Mouse (Mus musculus): ENCODE measurements around the gene Olfr633. TPM values are rescaled to one million over a fixed set of nuclear protein-coding genes. Genes with fewer than 3 reads are reported as not detected.

Olfr633 gene
- polyA plus RNA-seq (2015; fragmentation: Illumina TruSeq; extraction: RNeasy Lipid Tissue Mini Kit (QIAGEN cat#74804); ENCODE audit: insufficient read depth, low read depth, low replicate concordance), result not detected

DNA sequence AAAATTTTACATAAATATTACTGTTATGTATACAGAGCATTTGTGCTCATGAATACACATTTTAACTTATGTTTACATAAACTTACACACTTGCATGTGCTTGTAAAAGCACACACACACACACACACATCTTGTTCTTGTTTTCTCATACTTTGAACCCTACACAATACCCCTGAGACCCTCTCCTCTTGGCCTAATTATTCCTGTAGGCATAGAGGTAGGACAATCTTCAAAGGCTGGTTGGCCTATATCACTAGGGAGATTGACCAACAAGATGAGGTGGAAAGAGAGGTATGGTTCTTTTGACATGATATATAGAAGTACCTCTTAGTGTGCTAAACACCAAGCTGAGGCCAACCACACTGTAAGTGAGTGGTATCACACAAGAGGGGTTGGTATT is at the start of gene Olfr633:
Olfr633 (plus strand) TSS at position 301 of the 400 bp plus-strand sequence.

DNA sequence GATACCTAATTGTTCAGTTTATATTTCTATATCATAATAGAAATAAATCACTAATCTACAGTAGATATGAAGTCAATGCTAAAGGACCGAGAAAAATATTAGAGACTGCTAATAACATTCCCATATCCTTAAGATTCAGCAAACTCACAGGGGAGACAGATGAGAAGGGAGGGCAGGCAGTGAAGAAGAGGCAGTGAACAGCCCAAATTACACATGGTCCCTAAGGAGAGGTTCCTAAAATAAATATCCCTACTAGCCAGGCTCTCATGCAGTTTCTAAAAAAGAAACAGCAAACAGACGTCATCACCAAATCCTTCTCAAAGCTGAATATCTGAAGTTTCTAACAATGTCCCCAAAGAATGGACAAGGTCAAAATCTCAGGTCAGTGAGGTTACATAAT is 41.0 kb upstream of the Olfr633 start, which contains the start of gene Olfr65:
Olfr65 (plus strand) TSS at position 301 of the 400 bp plus-strand sequence.

DNA sequence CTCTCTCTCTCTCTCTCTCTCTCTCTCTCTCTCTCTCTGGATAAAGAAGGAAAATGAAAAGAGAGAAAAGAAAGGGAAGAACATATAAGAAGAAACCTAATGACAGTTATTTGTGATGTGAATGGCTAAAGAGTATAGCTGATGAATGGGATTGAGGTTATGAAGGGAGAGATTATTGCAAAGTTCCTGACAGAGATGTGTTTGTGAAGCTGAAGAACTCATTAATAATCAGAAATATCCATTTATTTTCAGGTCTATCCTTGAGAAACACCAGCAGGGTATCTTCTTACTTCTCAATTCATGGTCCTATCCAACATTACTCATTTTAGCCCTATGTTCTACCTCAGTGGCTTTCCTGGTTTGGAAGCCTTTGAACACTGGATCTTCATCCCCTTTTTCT is 15.7 kb upstream of the Olfr633 start, which contains the start of gene Olfr631:
Olfr631 (plus strand) TSS at position 301 of the 400 bp plus-strand sequence.

DNA sequence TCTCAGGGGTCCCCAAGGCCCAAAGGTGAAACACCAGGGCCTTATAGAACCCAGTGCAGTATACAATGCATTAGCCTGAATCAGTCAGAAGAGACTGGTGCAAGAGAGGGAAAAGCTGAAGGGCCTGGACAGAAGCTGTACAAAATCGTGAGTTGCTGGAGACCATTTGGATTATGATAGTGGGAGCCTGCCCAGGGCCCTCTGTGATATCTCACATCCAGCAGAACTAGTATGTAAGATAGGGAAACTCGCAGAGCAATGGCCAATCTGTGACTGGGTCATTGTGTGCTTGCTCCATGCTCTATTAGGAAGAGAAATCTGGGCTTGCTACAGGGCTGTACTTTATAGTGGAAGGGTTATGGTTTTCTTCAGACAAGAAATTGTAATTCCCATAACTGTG is 10.0 kb upstream of the Olfr633 start, which contains the start of gene Olfr632:
Olfr632 (plus strand) TSS at position 84 of the 400 bp plus-strand sequence.

DNA sequence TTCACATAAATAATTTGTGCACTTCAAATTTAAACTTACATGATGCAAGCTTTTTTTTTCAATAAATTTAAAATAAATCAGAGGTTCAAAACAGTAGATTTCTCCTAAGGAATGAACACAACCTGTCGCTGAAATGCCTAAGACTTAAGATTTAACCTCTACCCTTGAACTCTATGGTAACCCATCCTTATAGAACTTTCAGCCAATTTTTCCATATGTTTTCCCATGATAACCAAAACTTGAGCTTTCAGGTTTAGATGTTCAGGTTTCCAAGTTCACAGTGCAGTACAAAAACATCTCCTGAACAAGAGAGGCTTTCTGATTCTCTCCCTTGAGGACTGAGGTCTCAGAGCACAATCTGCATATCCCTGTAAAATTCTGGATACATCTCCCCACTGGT is 26.6 kb downstream of the Olfr633 start, which contains the start of gene Olfr635:
Olfr635 (plus strand) TSS at position 301 of the 400 bp plus-strand sequence.

DNA sequence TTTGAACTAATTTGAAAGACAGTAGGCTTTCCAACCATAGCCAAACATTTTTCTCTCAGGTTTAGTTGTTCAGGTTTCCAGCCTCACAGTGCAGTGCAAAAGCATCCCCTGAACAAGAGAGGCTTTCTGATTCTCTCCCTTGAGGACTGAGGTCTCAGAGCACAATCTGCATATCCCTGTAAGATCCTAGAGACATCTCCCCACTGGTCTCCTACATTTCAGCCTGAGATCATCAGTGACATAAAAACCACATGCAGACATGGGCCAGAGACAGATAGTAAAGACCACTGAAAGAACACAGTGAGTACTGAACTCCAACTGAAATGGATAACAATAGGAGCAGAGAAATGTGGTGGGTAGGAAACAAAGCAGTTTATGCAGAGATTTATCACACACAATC is 54.2 kb downstream of the Olfr633 start, which contains the start of gene Olfr638:
Olfr638 (plus strand) TSS at position 301 of the 400 bp plus-strand sequence.

Other genes with a start within 250 kb of the Olfr633 start
- gene Olfr243, start 229.8 kb upstream of the Olfr633 start, polyA plus RNA-seq (2015; fragmentation: Illumina TruSeq; extraction: RNeasy Lipid Tissue Mini Kit (QIAGEN cat#74804); ENCODE audit: insufficient read depth, low read depth, low replicate concordance), result not detected
- not detected for gene Olfr628, start 214.1 kb upstream of the Olfr633 start, polyA plus RNA-seq (2015; fragmentation: Illumina TruSeq; extraction: RNeasy Lipid Tissue Mini Kit (QIAGEN cat#74804); ENCODE audit: insufficient read depth, low read depth, low replicate concordance)
- not detected for gene Olfr629, start 199.5 kb upstream of the Olfr633 start, polyA plus RNA-seq (2015; fragmentation: Illumina TruSeq; extraction: RNeasy Lipid Tissue Mini Kit (QIAGEN cat#74804); ENCODE audit: insufficient read depth, low read depth, low replicate concordance)
- not detected for gene Olfr630, start 187.1 kb upstream of the Olfr633 start, polyA plus RNA-seq (2015; fragmentation: Illumina TruSeq; extraction: RNeasy Lipid Tissue Mini Kit (QIAGEN cat#74804); ENCODE audit: insufficient read depth, low read depth, low replicate concordance)
- gene Olfr69, start 172.8 kb upstream of the Olfr633 start, polyA plus RNA-seq (2015; fragmentation: Illumina TruSeq; extraction: RNeasy Lipid Tissue Mini Kit (QIAGEN cat#74804); ENCODE audit: insufficient read depth, low read depth, low replicate concordance), result not detected
- not detected for gene Olfr68, start 164.7 kb upstream of the Olfr633 start, polyA plus RNA-seq (2015; fragmentation: Illumina TruSeq; extraction: RNeasy Lipid Tissue Mini Kit (QIAGEN cat#74804); ENCODE audit: insufficient read depth, low read depth, low replicate concordance)
- not detected for gene Olfr67, start 152.6 kb upstream of the Olfr633 start, polyA plus RNA-seq (2015; fragmentation: Illumina TruSeq; extraction: RNeasy Lipid Tissue Mini Kit (QIAGEN cat#74804); ENCODE audit: insufficient read depth, low read depth, low replicate concordance)
- gene Hbb-bt, start 130.4 kb upstream of the Olfr633 start, polyA plus RNA-seq (2015; fragmentation: Illumina TruSeq; extraction: RNeasy Lipid Tissue Mini Kit (QIAGEN cat#74804); ENCODE audit: insufficient read depth, low read depth, low replicate concordance), result 331 TPM
- gene Hbb-bs, start 116.3 kb upstream of the Olfr633 start, polyA plus RNA-seq (2015; fragmentation: Illumina TruSeq; extraction: RNeasy Lipid Tissue Mini Kit (QIAGEN cat#74804); ENCODE audit: insufficient read depth, low read depth, low replicate concordance), result 2,689 TPM
- not detected for gene Hbb-bh2, start 103.9 kb upstream of the Olfr633 start, polyA plus RNA-seq (2015; fragmentation: Illumina TruSeq; extraction: RNeasy Lipid Tissue Mini Kit (QIAGEN cat#74804); ENCODE audit: insufficient read depth, low read depth, low replicate concordance)
- gene Hbb-bh1, start 101.3 kb upstream of the Olfr633 start, polyA plus RNA-seq (2015; fragmentation: Illumina TruSeq; extraction: RNeasy Lipid Tissue Mini Kit (QIAGEN cat#74804); ENCODE audit: insufficient read depth, low read depth, low replicate concordance), result not detected
- gene Hbb-y, start 91.2 kb upstream of the Olfr633 start, polyA plus RNA-seq (2015; fragmentation: Illumina TruSeq; extraction: RNeasy Lipid Tissue Mini Kit (QIAGEN cat#74804); ENCODE audit: insufficient read depth, low read depth, low replicate concordance), result not detected
- gene Olfr66, start 58.2 kb upstream of the Olfr633 start, polyA plus RNA-seq (2015; fragmentation: Illumina TruSeq; extraction: RNeasy Lipid Tissue Mini Kit (QIAGEN cat#74804); ENCODE audit: insufficient read depth, low read depth, low replicate concordance), result not detected
- not detected for gene Olfr64, start 50.0 kb upstream of the Olfr633 start, polyA plus RNA-seq (2015; fragmentation: Illumina TruSeq; extraction: RNeasy Lipid Tissue Mini Kit (QIAGEN cat#74804); ENCODE audit: insufficient read depth, low read depth, low replicate concordance)
- not detected for gene Olfr65, start 41.0 kb upstream of the Olfr633 start, polyA plus RNA-seq (2015; fragmentation: Illumina TruSeq; extraction: RNeasy Lipid Tissue Mini Kit (QIAGEN cat#74804); ENCODE audit: insufficient read depth, low read depth, low replicate concordance)
- not detected for gene Olfr631, start 15.6 kb upstream of the Olfr633 start, polyA plus RNA-seq (2015; fragmentation: Illumina TruSeq; extraction: RNeasy Lipid Tissue Mini Kit (QIAGEN cat#74804); ENCODE audit: insufficient read depth, low read depth, low replicate concordance)
- gene Olfr632, start 10.1 kb upstream of the Olfr633 start, polyA plus RNA-seq (2015; fragmentation: Illumina TruSeq; extraction: RNeasy Lipid Tissue Mini Kit (QIAGEN cat#74804); ENCODE audit: insufficient read depth, low read depth, low replicate concordance), result not detected
- not detected for gene Olfr635, start 26.7 kb downstream of the Olfr633 start, polyA plus RNA-seq (2015; fragmentation: Illumina TruSeq; extraction: RNeasy Lipid Tissue Mini Kit (QIAGEN cat#74804); ENCODE audit: insufficient read depth, low read depth, low replicate concordance)
- gene Olfr638, start 54.3 kb downstream of the Olfr633 start, polyA plus RNA-seq (2015; fragmentation: Illumina TruSeq; extraction: RNeasy Lipid Tissue Mini Kit (QIAGEN cat#74804); ENCODE audit: insufficient read depth, low read depth, low replicate concordance), result not detected
- gene Olfr639, start 72.9 kb downstream of the Olfr633 start, polyA plus RNA-seq (2015; fragmentation: Illumina TruSeq; extraction: RNeasy Lipid Tissue Mini Kit (QIAGEN cat#74804); ENCODE audit: insufficient read depth, low read depth, low replicate concordance), result not detected
- gene Olfr640, start 81.1 kb downstream of the Olfr633 start, polyA plus RNA-seq (2015; fragmentation: Illumina TruSeq; extraction: RNeasy Lipid Tissue Mini Kit (QIAGEN cat#74804); ENCODE audit: insufficient read depth, low read depth, low replicate concordance), result not detected
- gene Olfr641, start 91.0 kb downstream of the Olfr633 start, polyA plus RNA-seq (2015; fragmentation: Illumina TruSeq; extraction: RNeasy Lipid Tissue Mini Kit (QIAGEN cat#74804); ENCODE audit: insufficient read depth, low read depth, low replicate concordance), result not detected
- gene Olfr642, start 108.2 kb downstream of the Olfr633 start, polyA plus RNA-seq (2015; fragmentation: Illumina TruSeq; extraction: RNeasy Lipid Tissue Mini Kit (QIAGEN cat#74804); ENCODE audit: insufficient read depth, low read depth, low replicate concordance), result not detected
- gene 4930516K23Rik, start 117.0 kb downstream of the Olfr633 start, polyA plus RNA-seq (2015; fragmentation: Illumina TruSeq; extraction: RNeasy Lipid Tissue Mini Kit (QIAGEN cat#74804); ENCODE audit: insufficient read depth, low read depth, low replicate concordance), result not detected
- gene Olfr644, start 127.4 kb downstream of the Olfr633 start, polyA plus RNA-seq (2015; fragmentation: Illumina TruSeq; extraction: RNeasy Lipid Tissue Mini Kit (QIAGEN cat#74804); ENCODE audit: insufficient read depth, low read depth, low replicate concordance), result not detected
- gene Olfr645, start 141.0 kb downstream of the Olfr633 start, polyA plus RNA-seq (2015; fragmentation: Illumina TruSeq; extraction: RNeasy Lipid Tissue Mini Kit (QIAGEN cat#74804); ENCODE audit: insufficient read depth, low read depth, low replicate concordance), result not detected
- gene Olfr646, start 160.4 kb downstream of the Olfr633 start, polyA plus RNA-seq (2015; fragmentation: Illumina TruSeq; extraction: RNeasy Lipid Tissue Mini Kit (QIAGEN cat#74804); ENCODE audit: insufficient read depth, low read depth, low replicate concordance), result not detected
- not detected for gene Ubqln5, start 185.4 kb downstream of the Olfr633 start, polyA plus RNA-seq (2015; fragmentation: Illumina TruSeq; extraction: RNeasy Lipid Tissue Mini Kit (QIAGEN cat#74804); ENCODE audit: insufficient read depth, low read depth, low replicate concordance)
- gene Olfr643, start 193.0 kb downstream of the Olfr633 start, polyA plus RNA-seq (2015; fragmentation: Illumina TruSeq; extraction: RNeasy Lipid Tissue Mini Kit (QIAGEN cat#74804); ENCODE audit: insufficient read depth, low read depth, low replicate concordance), result not detected
- gene Ubqln3, start 198.8 kb downstream of the Olfr633 start, polyA plus RNA-seq (2015; fragmentation: Illumina TruSeq; extraction: RNeasy Lipid Tissue Mini Kit (QIAGEN cat#74804); ENCODE audit: insufficient read depth, low read depth, low replicate concordance), result not detected
- not detected for gene Ubqlnl, start 206.1 kb downstream of the Olfr633 start, polyA plus RNA-seq (2015; fragmentation: Illumina TruSeq; extraction: RNeasy Lipid Tissue Mini Kit (QIAGEN cat#74804); ENCODE audit: insufficient read depth, low read depth, low replicate concordance)
- gene Olfm5, start 220.4 kb downstream of the Olfr633 start, polyA plus RNA-seq (2015; fragmentation: Illumina TruSeq; extraction: RNeasy Lipid Tissue Mini Kit (QIAGEN cat#74804); ENCODE audit: insufficient read depth, low read depth, low replicate concordance), result not detected
- 0.28 TPM for gene Olfr648, start 239.0 kb downstream of the Olfr633 start, polyA plus RNA-seq (2015; fragmentation: Illumina TruSeq; extraction: RNeasy Lipid Tissue Mini Kit (QIAGEN cat#74804); ENCODE audit: insufficient read depth, low read depth, low replicate concordance)